Mouse (Mus musculus) stomach, embryonic 14.5 days (tissue): ENCODE results near the gene Prss12. TPM values are rescaled to one million over a fixed set of nuclear protein-coding genes. Genes with fewer than 3 reads are reported as not detected.

Experiments
- ATAC-seq: fragments of 200-750 bp; cut with Nextera tagmentation; 2 replicates; pipeline ENCODE4 v1.8.0; 2017; ENCODE audit warnings: low read depth, moderate TSS enrichment; ENCODE audit not compliant: insufficient number of reproducible peaks, insufficient read depth, low FRiP score
- H3K27ac ChIP-seq: fragments of 300-500 bp; sonication (generic); 2 replicates; pipeline ENCODE4 v1.5.1; 2014; ENCODE audit warnings: mild to moderate bottlenecking, low read length, moderate library complexity, mixed read lengths
- H3K27me3 ChIP-seq: fragments of 300-500 bp; sonication (generic); 2 replicates; pipeline ENCODE4 v1.6.1; 2014; ENCODE audit warnings: low read length, control low read depth, mixed read lengths; ENCODE audit not compliant: control insufficient read depth, insufficient read depth
- H3K36me3 ChIP-seq: fragments of 300-500 bp; sonication (generic); 2 replicates; pipeline ENCODE4 v1.6.1; 2014; ENCODE audit warnings: mild to moderate bottlenecking, control low read depth, low read length, moderate library complexity, mixed read lengths; ENCODE audit not compliant: control insufficient read depth, insufficient read depth
- H3K4me1 ChIP-seq: fragments of 300-500 bp; sonication (generic); 2 replicates; pipeline ENCODE4 v1.6.1; 2014; ENCODE audit warnings: low read length, control low read depth, mixed read lengths; ENCODE audit not compliant: control insufficient read depth, insufficient read depth
- H3K4me2 ChIP-seq: fragments of 300-500 bp; sonication (generic); replicated peaks from 2 replicates; pipeline ENCODE4 v1.6.1; 2014; ENCODE audit warnings: low read depth, low read length, control low read depth
- H3K4me3 ChIP-seq: fragments of 300-500 bp; sonication (generic); 2 replicates; pipeline ENCODE4 v1.5.1; 2014; ENCODE audit warnings: low read depth, low read length, control low read depth
- H3K9ac ChIP-seq: fragments of 300-500 bp; sonication (generic); replicated peaks from 2 replicates; pipeline ENCODE4 v1.6.1; 2014; ENCODE audit warnings: low read depth, mild to moderate bottlenecking, control low read depth, low read length, moderate library complexity, mixed read lengths
- H3K9me3 ChIP-seq: fragments of 300-500 bp; sonication (generic); 2 replicates; pipeline ENCODE4 v1.6.1; 2016; ENCODE audit warnings: low read depth, low read length, control low read depth; ENCODE audit not compliant: control insufficient read depth
- WGBS: fragments of 180-500 bp; shearing (Covaris S2); extraction: QIAGEN DNeasy Blood & Tissue Kit; methylation state at CpG from one replicate; pipeline ENCODE4 v1.1.7; 2014; 5-methylcytosine and 5-hydroxymethylcytosine counted together
- polyA plus RNA-seq: library from polyadenylated mRNA; unstranded; fragments of >200 nt; fragmentation: Nextera tagmentation; extraction: Ambion mirVana; gene quantifications from 2 replicates; pipeline ENCODE4 v1.2.1, GENCODE M21; 2014

Gene Prss12
- 1.7 and 2.4 TPM in 2 replicates for polyA plus RNA-seq

GRCm38 (mm10) chr3:123446708-123447537 lies at the start of gene Prss12:
Gene Prss12, plus strand, starts transcription at chr3:123446913.
- peak within 1 kb of the TSS; percentile 85 for H3K4me2 ChIP-seq
- no peaks in the 10 kb centered on the region for H3K4me1 ChIP-seq
- peak within 1 kb of the TSS; percentile 69 for H3K4me3 ChIP-seq
- under 1% methylated on average over 84 of the region's 84 CpGs for WGBS
- no peaks in the 10 kb centered on the region for H3K9me3 ChIP-seq
- no peaks in the 10 kb centered on the region for H3K36me3 ChIP-seq
- H3K27me3 ChIP-seq, result no peaks in the 10 kb centered on the region
- H3K27ac ChIP-seq, result no peak within 1 kb of the TSS
- peak; percentile 62; the same call in 1 of the 2 replicates for ATAC-seq
- H3K9ac ChIP-seq, result peak within 1 kb of the TSS; percentile 38

- no peak overlapping the region for H3K27ac ChIP-seq
- 79% methylated on average over 9 of the region's 9 CpGs for WGBS
- no peak for ATAC-seq
- H3K4me1 ChIP-seq, result no peaks in the 10 kb centered on the region
- no peak overlapping the region for H3K9ac ChIP-seq
- no peaks in the 10 kb centered on the region for H3K9me3 ChIP-seq
- H3K4me3 ChIP-seq, result no peak overlapping the region
- H3K36me3 ChIP-seq, result no peaks in the 10 kb centered on the region
- no peaks in the 10 kb centered on the region for H3K27me3 ChIP-seq
- no peak overlapping the region for H3K4me2 ChIP-seq
Measured at GRCm38 (mm10) chr3:123397562-123398481, 48.9 kb upstream of the Prss12 start.

GRCm38 (mm10) chr3:123404945-123405344 lies 41.8 kb upstream of the Prss12 start:
- no peak overlapping the region for H3K4me3 ChIP-seq
- H3K4me2 ChIP-seq, result no peak overlapping the region
- WGBS, result 79% methylated on average over 3 of the region's 3 CpGs
- no peaks in the 10 kb centered on the region for H3K4me1 ChIP-seq
- H3K36me3 ChIP-seq, result no peaks in the 10 kb centered on the region
- no peak overlapping the region for H3K9ac ChIP-seq
- ATAC-seq, result no peak
- H3K27me3 ChIP-seq, result no peaks in the 10 kb centered on the region
- H3K9me3 ChIP-seq, result no peaks in the 10 kb centered on the region
- H3K27ac ChIP-seq, result no peak overlapping the region

- Histone ChIP-seq H3K4me3 (no peak overlapping the region), H3K4me1 (no peaks in the 10 kb centered on the region), H3K27ac (no peak overlapping the region), H3K36me3 (no peaks in the 10 kb centered on the region), H3K9me3 (no peaks in the 10 kb centered on the region), H3K27me3 (no peaks in the 10 kb centered on the region), H3K9ac (no peak overlapping the region), H3K4me2 (no peak overlapping the region)
- no peak for ATAC-seq
- WGBS, result 71% methylated on average over 6 of the region's 6 CpGs
Measured at GRCm38 (mm10) chr3:123411821-123412578, 34.7 kb upstream of the Prss12 start.

GRCm38 (mm10) chr3:123413173-123413572 lies 33.5 kb upstream of the Prss12 start:
- Histone ChIP-seq H3K4me2 (no peak overlapping the region), H3K27me3 (no peaks in the 10 kb centered on the region), H3K9me3 (no peaks in the 10 kb centered on the region), H3K4me1 (no peaks in the 10 kb centered on the region), H3K27ac (no peak overlapping the region), H3K36me3 (no peaks in the 10 kb centered on the region), H3K9ac (no peak overlapping the region), H3K4me3 (no peak overlapping the region)
- WGBS, result 79% methylated on average over 5 of the region's 5 CpGs
- no peak for ATAC-seq

GRCm38 (mm10) chr3:123425647-123426046 lies 21.1 kb upstream of the Prss12 start:
- H3K9me3 ChIP-seq, result no peaks in the 10 kb centered on the region
- H3K36me3 ChIP-seq, result no peaks in the 10 kb centered on the region
- no peak overlapping the region for H3K9ac ChIP-seq
- H3K27me3 ChIP-seq, result no peaks in the 10 kb centered on the region
- no peak overlapping the region for H3K27ac ChIP-seq
- H3K4me1 ChIP-seq, result no peaks in the 10 kb centered on the region
- H3K4me2 ChIP-seq, result no peak overlapping the region
- whole genome bisulfite sequencing, result 54% methylated on average over 2 of the region's 2 CpGs
- ATAC-seq, result no peak
- no peak overlapping the region for H3K4me3 ChIP-seq

- Histone ChIP-seq H3K27me3 (no peaks in the 10 kb centered on the region), H3K9ac (no peak overlapping the region), H3K27ac (no peak overlapping the region), H3K9me3 (no peaks in the 10 kb centered on the region), H3K36me3 (no peaks in the 10 kb centered on the region), H3K4me2 (no peak overlapping the region), H3K4me1 (no peaks in the 10 kb centered on the region), H3K4me3 (no peak overlapping the region)
- ATAC-seq, result no peak
- 42% methylated on average over 4 of the region's 4 CpGs for WGBS
Measured at GRCm38 (mm10) chr3:123428005-123428404, 18.7 kb upstream of the Prss12 start.
